Mouse (Mus musculus) heart, embryonic 14.5 days (tissue): ENCODE measurements at regions not wholly inside any gene's neighbourhood (a gene's known extent, or its start where the extent isn't known, plus 50 kb on each side); places are given as distances from the start of the nearest gene placed in this dataset.

Experiments used
- ATAC-seq: fragments of 200-750 bp; cut with Nextera tagmentation; 2 replicates; pipeline ENCODE4 v1.8.0; 2017; ENCODE audit warnings: low read depth, moderate TSS enrichment; ENCODE audit not compliant: insufficient number of reproducible peaks, insufficient read depth, low FRiP score
- H3K27ac ChIP-seq, 2 experiments: fragments of 200-500 bp in 1 of 2; fragments of 300-500 bp in 1 of 2; sonication (generic) in 1 of 2; replicated peaks in 1 of 2; 2 replicates each; pipeline ENCODE4 v1.5.1; 2012 to 2014; ENCODE audit warnings: low read depth in 2 of 2, low read length in 2 of 2, control low read depth in 1 of 2, mild to moderate bottlenecking in 1 of 2, mixed read lengths in 1 of 2; ENCODE audit not compliant: control insufficient read depth in 1 of 2, insufficient read depth in 1 of 2
- H3K27me3 ChIP-seq: fragments of 300-500 bp; sonication (generic); 2 replicates; pipeline ENCODE4 v1.6.1; 2014; ENCODE audit warnings: mild to moderate bottlenecking, low read length, control low read depth; ENCODE audit not compliant: control insufficient read depth, insufficient read depth
- H3K36me3 ChIP-seq: fragments of 300-500 bp; sonication (generic); 2 replicates; pipeline ENCODE4 v1.6.1; 2014; ENCODE audit warnings: mild to moderate bottlenecking, control low read depth, low read length, mixed read lengths; ENCODE audit not compliant: control insufficient read depth, insufficient read depth
- H3K4me1 ChIP-seq, 2 experiments: fragments of 200-500 bp in 1 of 2; fragments of 300-500 bp in 1 of 2; sonication (generic) in 1 of 2; 2 replicates each; pipeline ENCODE4 v1.6.1; 2012 to 2014; ENCODE audit warnings: low read length in 2 of 2, control low read depth in 1 of 2, mixed read lengths in 1 of 2; ENCODE audit not compliant: control insufficient read depth in 2 of 2, insufficient read depth in 2 of 2
- H3K4me2 ChIP-seq: fragments of 300-500 bp; sonication (generic); 2 replicates; pipeline ENCODE4 v1.6.1; 2014; ENCODE audit warnings: mild to moderate bottlenecking, low read length
- H3K4me3 ChIP-seq, 2 experiments: fragments of 200-500 bp in 1 of 2; fragments of 300-500 bp in 1 of 2; sonication (generic) in 1 of 2; 2 replicates each; pipeline ENCODE4 v1.5.1; 2012 to 2014; ENCODE audit warnings: low read length in 2 of 2, mild to moderate bottlenecking in 2 of 2, control low read depth in 1 of 2, low read depth in 1 of 2, moderate library complexity in 1 of 2; ENCODE audit not compliant: control insufficient read depth in 1 of 2, insufficient read depth in 1 of 2
- H3K9ac ChIP-seq: fragments of 300-500 bp; sonication (generic); 2 replicates; pipeline ENCODE4 v1.6.1; 2014; ENCODE audit warnings: mild to moderate bottlenecking, low read length
- H3K9me3 ChIP-seq: fragments of 300-500 bp; sonication (generic); 2 replicates; pipeline ENCODE4 v1.6.1; 2016; ENCODE audit warnings: low read length, control low read depth; ENCODE audit not compliant: control insufficient read depth
- WGBS: fragments of 180-500 bp; shearing (Covaris S2); extraction: QIAGEN DNeasy Blood & Tissue Kit; methylation state at CpG from one replicate; pipeline ENCODE4 v1.1.7; 2014; 5-methylcytosine and 5-hydroxymethylcytosine counted together

GRCm38 (mm10) chr13:31186805-31187589, 213.0 kb downstream of the Gm5447 start:
- Histone ChIP-seq H3K4me3 (no peak overlapping the region), H3K9ac (no peak overlapping the region), H3K27ac (no peak overlapping the region), H3K36me3 (no peaks in the 10 kb centered on the region), H3K4me1 (no peaks in the 10 kb centered on the region), H3K27me3 (no peaks in the 10 kb centered on the region), H3K4me2 (no peak overlapping the region), H3K9me3 (no peaks in the 10 kb centered on the region)
- WGBS, result 56% methylated on average over 5 of the region's 5 CpGs
- ATAC-seq, result no peak

GRCm38 (mm10) chr13:31189116-31189515, 215.1 kb downstream of the Gm5447 start:
- Histone ChIP-seq H3K4me2 (no peak overlapping the region), H3K4me3 (no peak overlapping the region), H3K36me3 (no peaks in the 10 kb centered on the region), H3K27me3 (no peaks in the 10 kb centered on the region), H3K9ac (no peak overlapping the region), H3K9me3 (no peaks in the 10 kb centered on the region), H3K4me1 (no peaks in the 10 kb centered on the region), H3K27ac (no peak overlapping the region)
- no peak for ATAC-seq
- 33% methylated on average over 1 of the region's 1 CpGs for WGBS

- H3K27me3 ChIP-seq, result no peaks in the 10 kb centered on the region
- no peak overlapping the region for H3K4me2 ChIP-seq
- no peaks in the 10 kb centered on the region for H3K9me3 ChIP-seq
- H3K36me3 ChIP-seq, result no peaks in the 10 kb centered on the region
- ATAC-seq, result no peak
- 67% methylated on average over 4 of the region's 4 CpGs for WGBS
- H3K4me1 ChIP-seq, result no peaks in the 10 kb centered on the region
- no peak overlapping the region for H3K9ac ChIP-seq
- H3K4me3 ChIP-seq, result no peak overlapping the region
- H3K27ac ChIP-seq, result no peak overlapping the region
These were observed 216.0 kb downstream of the Gm5447 start for GRCm38 (mm10) chr13:31190036-31190435.

- ATAC-seq, result no peak
- no peak overlapping the region for H3K9ac ChIP-seq
- no peak overlapping the region for H3K27ac ChIP-seq
- H3K36me3 ChIP-seq, result no peaks in the 10 kb centered on the region
- 82% methylated on average over 7 of the region's 7 CpGs for WGBS
- no peak overlapping the region for H3K4me3 ChIP-seq
- H3K4me1 ChIP-seq, result no peaks in the 10 kb centered on the region
- no peak overlapping the region for H3K4me2 ChIP-seq
- no peaks in the 10 kb centered on the region for H3K9me3 ChIP-seq
- H3K27me3 ChIP-seq, result no peaks in the 10 kb centered on the region
These were observed 217.5 kb downstream of the Gm5447 start for GRCm38 (mm10) chr13:31191344-31192139.

- H3K4me1 ChIP-seq, result no peaks in the 10 kb centered on the region
- no peak for ATAC-seq
- H3K4me2 ChIP-seq, result no peak overlapping the region
- no peaks in the 10 kb centered on the region for H3K27me3 ChIP-seq
- 74% methylated on average over 3 of the region's 3 CpGs for WGBS
- no peaks in the 10 kb centered on the region for H3K36me3 ChIP-seq
- H3K27ac ChIP-seq, result no peak overlapping the region
- H3K9ac ChIP-seq, result no peak overlapping the region
- no peaks in the 10 kb centered on the region for H3K9me3 ChIP-seq
- H3K4me3 ChIP-seq, result no peak overlapping the region
These were observed 221.0 kb downstream of the Gm5447 start for GRCm38 (mm10) chr13:31194971-31195370.

- H3K27me3 ChIP-seq, result no peaks in the 10 kb centered on the region
- H3K4me1 ChIP-seq, result no peaks in the 10 kb centered on the region
- H3K4me2 ChIP-seq, result no peak overlapping the region
- H3K36me3 ChIP-seq, result no peaks in the 10 kb centered on the region
- ATAC-seq, result no peak
- no peak overlapping the region for H3K9ac ChIP-seq
- 65% methylated on average over 2 of the region's 2 CpGs for WGBS
- H3K4me3 ChIP-seq, result no peak overlapping the region
- no peaks in the 10 kb centered on the region for H3K9me3 ChIP-seq
- H3K27ac ChIP-seq, result no peak overlapping the region
These were observed 222.5 kb downstream of the Gm5447 start for GRCm38 (mm10) chr13:31196546-31196945.

GRCm38 (mm10) chr13:31197593-31197992, 223.6 kb downstream of the Gm5447 start:
- Histone ChIP-seq H3K27ac (no peak overlapping the region), H3K27me3 (no peaks in the 10 kb centered on the region), H3K9me3 (no peaks in the 10 kb centered on the region), H3K36me3 (no peaks in the 10 kb centered on the region), H3K9ac (no peak overlapping the region), H3K4me2 (no peak overlapping the region), H3K4me3 (no peak overlapping the region), H3K4me1 (no peaks in the 10 kb centered on the region)
- 61% methylated on average over 2 of the region's 2 CpGs for WGBS
- no peak for ATAC-seq
